Mouse (Mus musculus) liver, postnatal 0 days (tissue): ENCODE data around the gene Cux2.

Source experiments
- CTCF ChIP-seq: sonication (generic); IDR thresholded peaks from 2 replicates; pipeline ENCODE4 v1.5.1; 2016; ENCODE audit warnings: antibody characterized with exemption, low read depth
- EP300 ChIP-seq: IDR thresholded peaks from 2 replicates; pipeline ENCODE4 v1.6.1; 2016; ENCODE audit warnings: antibody characterized with exemption, low read depth, mild to moderate bottlenecking

- TF ChIP-seq CTCF = no peak
- no peak for TF ChIP-seq EP300
These were observed 241.7 kb downstream of the Cux2 start for GRCm38 (mm10) chr5:121808202-121808601.
